Mouse (Mus musculus) adrenal gland, postnatal 0 days (tissue): ENCODE results near the gene Mab21l2. TPM values are rescaled to one million over a fixed set of nuclear protein-coding genes. Genes with fewer than 3 reads are reported as not detected.

Experiments
- polyA plus RNA-seq: library from polyadenylated mRNA; unstranded; fragments of >200 nt; fragmentation: Nextera tagmentation; extraction: Ambion mirVana; gene quantifications from 2 replicates; pipeline ENCODE4 v1.2.1, GENCODE M21; 2015

The Mab21l2 gene
- 11.8 and 21.0 TPM in 2 replicates for polyA plus RNA-seq

DNA sequence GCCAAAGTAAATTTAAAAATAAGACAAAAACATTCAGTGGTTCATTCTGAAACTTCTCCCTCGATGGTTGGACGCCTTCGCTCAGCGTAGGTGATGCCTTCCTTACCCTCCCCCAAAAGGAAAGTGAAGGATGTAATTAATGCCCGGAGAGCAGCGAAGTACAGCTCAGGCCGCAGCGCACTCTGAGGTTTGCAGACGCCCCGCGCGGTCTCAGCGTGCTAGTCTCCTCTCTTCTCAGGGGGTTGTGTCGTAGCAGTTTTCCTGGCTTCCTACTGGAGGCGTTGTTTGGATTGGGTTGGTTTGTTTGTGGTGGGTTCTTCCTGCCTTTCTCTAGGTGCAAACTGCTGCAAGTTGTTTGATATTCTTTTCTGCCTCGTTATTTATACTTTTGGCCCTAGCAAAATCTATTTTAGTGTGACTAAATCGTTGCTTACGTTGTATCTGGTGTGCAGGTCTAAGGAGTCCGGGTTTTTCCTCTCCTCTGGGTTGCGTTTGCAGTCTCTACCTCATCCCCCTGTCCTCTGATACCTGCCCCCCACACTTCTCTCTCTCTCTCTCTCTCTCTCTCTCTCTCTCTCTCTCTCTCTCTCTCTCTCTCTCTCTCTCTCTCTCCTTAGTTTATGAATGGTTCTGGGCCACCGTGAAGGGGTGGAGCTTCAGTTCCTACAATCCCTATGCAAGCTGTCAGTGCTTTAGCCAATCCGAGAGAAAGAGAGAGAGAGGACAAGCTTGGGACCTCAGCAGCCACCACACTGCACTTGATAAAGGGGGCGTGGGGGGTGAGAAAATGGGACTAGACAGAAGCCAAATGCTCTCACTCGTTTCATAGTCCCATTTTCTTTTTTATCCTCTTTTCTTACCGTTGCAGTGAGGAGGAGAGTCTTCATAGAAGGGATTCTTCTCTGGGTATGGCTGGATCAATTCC is at the start of gene Mab21l2:
Mab21l2 (minus strand) TSS at position 539 of the 925 bp plus-strand sequence.

